Mouse (Mus musculus): ENCODE results near the gene Tufm.
A peak's percentile ranks its signal among the peaks of the same experiment; 100 is the strongest.

Tufm gene

DNA sequence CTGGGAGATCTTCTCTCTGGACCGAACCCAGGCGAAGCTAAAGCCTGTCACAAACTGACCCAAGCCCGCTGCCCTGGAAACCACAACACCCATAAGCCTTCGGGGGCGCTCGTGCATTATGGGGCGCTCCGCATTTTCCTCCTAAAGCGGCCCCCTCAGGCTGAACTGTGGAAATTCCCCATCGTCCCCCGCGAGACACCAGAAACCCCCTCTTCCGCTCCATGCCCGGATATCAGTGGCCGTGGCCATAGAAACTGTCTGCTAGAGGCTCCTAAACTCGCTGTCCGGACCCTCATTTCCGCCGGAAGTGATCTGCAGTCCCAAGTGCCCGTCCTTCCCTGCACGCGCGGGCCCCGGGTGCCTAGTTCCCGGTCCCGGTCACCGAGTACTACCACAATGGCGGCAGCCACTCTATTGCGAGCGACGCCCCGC is at the start of gene Tufm:
Gene Tufm (plus strand): TSS at position 310 of the 432 bp plus-strand sequence.
- peak; percentile 56 for DNase-seq (ENCODE audit: low read depth, low spot score)

DNA sequence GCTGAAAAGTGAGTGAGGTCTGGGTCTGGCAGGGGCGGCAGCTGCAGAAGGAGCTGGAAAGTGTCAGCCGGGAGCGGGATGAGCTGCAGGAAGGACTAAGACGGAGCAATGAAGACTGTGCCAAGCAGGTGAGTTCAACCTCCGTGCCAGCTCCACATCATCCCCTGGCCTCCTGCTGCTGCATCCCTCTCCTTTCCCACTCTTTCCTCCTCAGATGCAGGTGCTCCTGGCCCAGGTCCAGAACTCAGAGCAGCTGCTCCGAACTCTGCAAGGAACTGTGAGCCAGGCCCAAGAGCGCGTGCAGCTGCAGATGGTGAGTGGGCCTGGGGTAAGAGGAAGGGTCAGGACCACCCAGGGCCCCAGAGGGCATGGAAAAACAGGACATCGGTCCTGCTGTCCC is 47.0 kb upstream of the Tufm start:
- no peak for DNase-seq (ENCODE audit: low read depth, low spot score)

DNA sequence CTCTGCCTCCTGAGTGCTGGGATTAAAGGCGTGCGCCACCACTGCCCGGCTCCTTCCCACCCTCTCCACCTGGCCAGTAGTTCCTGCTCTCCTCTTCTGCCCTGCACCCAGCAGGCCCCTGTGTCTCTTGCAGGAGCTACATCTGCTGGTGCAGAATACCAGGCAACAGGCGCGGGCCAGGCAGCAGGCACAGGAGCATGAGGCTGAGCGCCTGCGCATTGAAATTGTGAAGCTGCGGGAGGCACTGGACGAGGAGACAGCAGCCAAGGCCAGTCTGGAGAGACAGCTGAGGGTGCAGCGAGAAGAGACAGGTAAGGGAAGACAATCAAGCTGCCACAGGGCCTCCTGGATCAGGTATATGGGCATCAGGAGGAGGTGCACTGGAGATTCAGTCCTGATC is 43.2 kb upstream of the Tufm start:
- DNase-seq (ENCODE audit: low read depth, low spot score), result no peak

GRCm38 (mm10) chr7:126444536-126444935 is 42.6 kb upstream of the Tufm start:
- DNase-seq (ENCODE audit: low read depth, low spot score), result no peak

DNA sequence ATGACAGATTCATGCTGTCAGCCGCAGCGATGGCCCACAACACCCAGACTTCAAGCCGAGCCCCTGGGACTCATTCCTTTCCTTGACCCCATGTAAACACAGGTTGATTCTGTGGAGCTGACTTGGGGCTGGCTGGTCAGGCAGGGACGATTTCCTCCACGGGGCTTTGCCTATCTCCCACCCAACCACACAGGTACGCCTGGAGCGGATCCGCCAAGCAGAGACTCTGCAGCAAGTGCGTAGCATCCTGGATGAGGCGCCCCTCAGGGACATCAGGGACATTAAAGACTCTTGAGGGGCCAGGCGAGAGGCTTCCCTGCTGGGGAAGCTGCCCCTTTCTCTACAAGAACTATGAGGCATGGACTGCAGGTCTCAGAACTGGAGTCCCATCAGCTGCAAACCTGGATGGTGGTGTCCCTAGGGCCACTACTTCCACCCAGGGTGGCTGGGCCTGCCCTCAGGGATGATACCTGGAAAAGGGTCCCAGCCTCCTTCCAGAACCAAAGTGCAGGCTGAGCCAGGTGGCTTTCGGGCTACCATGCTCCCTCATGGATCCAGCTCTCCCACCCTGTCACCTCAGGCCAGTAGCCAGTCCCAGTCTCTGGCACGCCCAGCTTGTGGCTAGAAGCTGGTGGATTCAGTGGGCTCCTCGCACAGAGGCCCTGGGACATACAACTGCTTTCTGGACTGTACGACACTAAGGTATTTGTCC is 41.9 kb upstream of the Tufm start:
- DNase-seq (ENCODE audit: low read depth, low spot score), result no peak

DNA sequence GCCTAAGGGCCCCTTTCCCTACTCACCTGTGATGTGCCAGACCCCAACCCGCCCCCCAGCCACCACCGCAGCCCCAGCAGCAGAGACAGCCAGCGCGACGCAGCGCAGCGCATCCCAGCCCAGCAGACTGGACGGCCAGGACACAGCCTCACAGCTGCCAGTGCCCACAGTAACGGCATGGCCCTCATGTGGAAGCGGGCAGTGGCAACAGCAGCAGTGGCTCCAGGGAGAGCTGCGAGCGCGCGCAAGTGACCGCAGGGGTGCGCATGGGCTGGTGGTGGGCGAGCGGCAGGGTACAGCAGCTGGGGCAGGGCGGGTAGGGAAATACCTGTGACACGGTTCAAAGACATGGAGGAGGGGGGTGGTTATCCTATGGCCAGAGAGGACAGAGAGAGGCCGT is 40.9 kb upstream of the Tufm start:
- DNase-seq (ENCODE audit: low read depth, low spot score), result no peak

GRCm38 (mm10) chr7:126448481-126448880 is 38.7 kb upstream of the Tufm start:
- DNase-seq (ENCODE audit: low read depth, low spot score), result no peak

DNA sequence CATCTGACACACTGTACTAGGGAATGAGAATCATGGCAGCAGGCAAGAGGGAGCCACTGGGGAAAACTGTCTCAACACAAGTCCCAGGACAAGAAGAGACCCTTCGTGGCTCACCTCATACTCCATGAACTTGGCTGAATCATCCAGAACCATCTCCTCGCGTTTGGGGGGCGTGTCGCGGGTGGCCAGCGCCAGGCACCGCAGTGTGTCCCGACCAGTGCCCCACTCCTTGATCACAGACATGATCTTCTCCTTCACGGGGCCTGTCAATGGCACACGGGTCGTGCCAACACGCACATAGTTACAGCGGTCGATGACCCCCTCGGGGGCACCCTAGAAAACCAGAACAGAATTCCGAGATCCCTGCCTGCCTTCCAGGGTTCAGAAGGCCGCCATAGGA is 37.2 kb upstream of the Tufm start:
- DNase-seq (ENCODE audit: low read depth, low spot score), result no peak

DNA sequence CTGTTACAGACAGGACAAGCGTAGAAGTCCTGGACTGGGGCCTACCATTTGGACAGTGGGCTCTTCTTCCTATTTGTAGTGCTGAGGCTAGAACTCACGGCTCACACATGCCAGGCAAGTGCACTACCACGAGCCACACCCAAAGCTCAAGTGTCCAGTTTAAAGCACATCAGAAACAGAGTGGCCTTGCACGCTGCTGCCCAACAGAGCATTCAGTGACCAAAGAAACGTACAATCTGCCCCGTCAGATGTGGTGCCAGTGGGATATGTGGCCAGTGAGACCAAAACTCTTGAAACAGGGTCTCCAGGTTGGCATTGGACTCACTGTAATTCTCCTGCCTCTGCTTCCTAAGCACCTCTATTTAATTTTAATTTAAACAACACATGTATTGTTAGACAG is 36.5 kb upstream of the Tufm start:
- DNase-seq (ENCODE audit: low read depth, low spot score), result no peak

- DNase-seq (ENCODE audit: low read depth, low spot score), result no peak
Measured at GRCm38 (mm10) chr7:126452244-126452643, 34.9 kb upstream of the Tufm start.

DNA sequence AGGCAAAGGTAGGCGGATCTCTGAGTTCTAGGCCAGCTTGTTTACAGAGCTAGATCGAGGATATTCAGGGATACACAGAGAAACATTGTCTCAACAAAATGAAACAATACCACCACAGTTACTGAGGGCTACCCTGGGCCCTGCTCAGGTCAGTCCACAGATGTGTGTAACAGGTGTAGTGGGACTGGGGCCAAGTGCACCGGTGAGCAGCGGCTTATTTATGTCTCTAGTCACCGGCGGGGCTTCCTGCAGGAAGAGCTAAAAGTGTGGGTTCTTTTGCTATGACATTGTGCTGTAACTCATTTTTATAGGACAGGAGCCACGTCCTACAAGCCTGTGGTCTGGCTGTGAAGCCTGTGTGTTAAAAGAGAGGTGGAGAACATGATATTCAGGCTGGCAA is 33.3 kb upstream of the Tufm start:
- DNase-seq (ENCODE audit: low read depth, low spot score), result no peak

- DNase-seq (ENCODE audit: low read depth, low spot score), result no peak
Measured at GRCm38 (mm10) chr7:126455242-126455641, 31.9 kb upstream of the Tufm start.

- no peak for DNase-seq (ENCODE audit: low read depth, low spot score)
Measured at GRCm38 (mm10) chr7:126456382-126457266, 30.5 kb upstream of the Tufm start.

GRCm38 (mm10) chr7:126458225-126458624 is 28.9 kb upstream of the Tufm start:
- no peak for DNase-seq (ENCODE audit: low read depth, low spot score)

- no peak for DNase-seq (ENCODE audit: low read depth, low spot score)
Measured at GRCm38 (mm10) chr7:126458844-126459618, 28.1 kb upstream of the Tufm start.

GRCm38 (mm10) chr7:126460623-126461399 is 26.4 kb upstream of the Tufm start:
- no peak for DNase-seq (ENCODE audit: low read depth, low spot score)

DNA sequence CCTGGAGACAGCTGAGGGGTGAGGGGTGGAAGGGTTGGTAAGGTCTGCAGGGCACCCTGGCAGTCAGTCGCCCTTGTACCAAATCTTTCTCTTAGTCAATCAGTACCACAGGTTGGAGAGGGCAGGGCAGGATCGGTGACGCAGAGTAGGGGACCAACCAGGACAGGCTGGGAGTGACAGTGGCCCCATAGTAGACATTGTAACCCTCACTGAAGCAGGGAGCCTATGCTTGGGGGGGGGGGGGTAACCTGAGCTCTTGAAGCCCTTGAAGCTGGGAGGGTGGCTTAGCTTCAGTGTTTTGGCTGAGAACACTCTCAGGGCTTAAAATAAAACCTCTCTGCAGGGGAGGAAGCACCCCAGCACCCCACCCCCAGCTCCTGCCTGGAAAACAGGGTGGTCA is 25.5 kb upstream of the Tufm start:
- DNase-seq (ENCODE audit: low read depth, low spot score), result no peak

DNA sequence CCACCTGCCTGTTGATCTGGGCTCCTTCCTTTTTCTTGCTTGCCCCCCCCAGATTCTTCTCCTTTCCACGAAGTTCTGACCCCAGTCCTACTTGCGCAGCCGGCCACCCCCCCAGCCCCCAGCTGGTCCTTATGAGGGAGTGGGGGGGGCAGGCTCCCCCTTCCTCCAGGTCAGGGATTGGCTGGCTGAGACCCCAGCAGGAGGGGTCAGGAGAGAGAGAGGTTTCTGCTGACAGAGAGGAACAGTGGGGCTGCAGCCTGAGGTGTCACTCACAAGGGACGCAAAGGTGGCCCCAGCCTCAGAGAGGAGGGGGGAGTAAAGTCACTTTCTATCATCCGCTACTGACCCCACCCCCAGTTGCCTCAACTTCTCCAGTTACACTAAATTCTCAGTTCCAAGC is 24.2 kb upstream of the Tufm start, which contains the start of gene Atp2a1:
Gene Atp2a1 (minus strand): TSS at position 105 of the 400 bp plus-strand sequence.
- DNase-seq (ENCODE audit: low read depth, low spot score), result no peak

DNA sequence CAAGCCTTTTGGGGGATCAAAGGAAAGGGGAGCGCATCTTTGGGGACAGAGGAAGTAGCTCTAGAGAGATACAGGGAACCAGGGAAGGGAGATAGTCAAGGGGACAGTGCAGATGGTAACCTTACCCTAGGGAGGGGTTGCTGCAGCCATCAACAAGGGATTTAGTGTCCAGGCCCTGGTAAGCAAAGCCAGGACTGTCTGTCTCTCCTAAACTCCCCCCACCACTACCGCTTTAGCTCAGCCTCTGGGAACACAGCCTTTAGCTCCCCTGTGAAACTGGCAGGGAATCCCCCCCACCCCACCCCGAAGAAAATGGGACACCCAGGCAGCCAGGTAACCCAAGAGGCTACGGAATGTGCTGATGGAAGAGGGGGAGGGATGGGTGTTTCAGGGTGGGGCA is 23.6 kb upstream of the Tufm start:
- no peak for DNase-seq (ENCODE audit: low read depth, low spot score)

DNA sequence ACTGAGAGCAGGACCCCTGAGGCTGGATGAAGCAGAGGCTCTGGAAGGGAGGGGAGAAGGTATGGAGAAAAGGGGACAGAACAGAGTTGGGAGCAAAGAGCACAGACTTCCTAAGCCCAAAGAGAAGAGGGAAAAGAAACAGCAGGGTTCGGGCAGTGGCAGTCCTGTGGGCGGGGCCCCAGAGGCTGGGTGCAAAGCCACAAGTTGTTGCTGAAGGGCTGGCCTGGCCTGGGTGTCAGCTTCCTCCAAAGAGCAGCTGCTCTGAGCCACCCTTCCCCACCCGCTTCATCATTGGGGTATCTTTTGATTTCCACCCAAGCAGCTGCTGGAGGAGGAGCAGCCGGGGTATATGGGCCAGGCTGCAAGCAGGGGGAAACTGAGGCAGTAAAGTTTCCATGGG is 23.0 kb upstream of the Tufm start:
- no peak for DNase-seq (ENCODE audit: low read depth, low spot score)

DNA sequence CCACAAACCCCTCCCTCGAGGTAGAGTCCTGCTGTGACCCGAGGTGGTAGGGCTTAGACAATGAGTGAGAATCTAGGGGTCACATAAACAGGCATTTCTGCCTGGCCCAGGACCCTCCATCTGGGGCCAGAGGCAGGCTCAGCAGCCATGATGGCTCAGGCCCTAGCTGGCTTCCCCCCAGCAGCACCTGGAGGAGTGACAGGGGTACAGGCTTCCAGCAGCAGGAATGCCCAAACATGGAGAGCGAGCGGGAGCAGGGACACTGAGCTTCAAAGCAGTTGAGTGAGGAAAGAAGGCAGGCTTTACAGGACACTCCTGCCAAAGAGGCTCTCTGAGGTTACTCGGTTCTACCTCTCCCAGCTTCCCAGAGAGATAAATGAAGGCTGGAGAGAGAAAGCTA is 22.3 kb upstream of the Tufm start:
- DNase-seq (ENCODE audit: low read depth, low spot score), result no peak
